Mouse (Mus musculus): Measurements from ENCODE around the gene Egfem1. TPM values are rescaled to one million over a fixed set of nuclear protein-coding genes. Genes with fewer than 3 reads are reported as not detected.

Gene Egfem1
- polyA plus RNA-seq, 1 experiment from 2014 or later, result 6.7 TPM

DNA sequence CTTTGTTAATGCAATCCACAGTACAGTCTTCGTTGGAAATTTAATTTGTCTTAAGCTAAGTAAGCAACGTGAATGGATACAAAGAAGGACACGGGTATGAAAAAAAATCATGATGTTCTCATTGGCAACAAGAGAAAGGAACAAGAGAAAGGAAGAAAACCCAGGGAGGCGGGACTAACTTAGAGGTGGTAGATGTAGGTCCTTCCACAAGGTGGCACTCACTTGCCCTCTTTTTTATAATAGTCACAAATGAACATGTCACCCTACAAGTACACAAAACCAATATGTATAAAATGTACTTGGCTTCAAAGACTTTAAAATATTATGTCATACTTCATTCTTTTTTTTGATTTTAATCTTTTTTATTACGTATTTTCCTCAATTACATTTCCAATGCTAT, 288.7 kb downstream of the Egfem1 start:
- H3K36me3 ChIP-seq (replicated peaks; ENCODE audit: control insufficient read depth, insufficient read depth), result no peaks in the 10 kb centered on the region
- DNase-seq (ENCODE audit: low spot score) (no peak), ATAC-seq (ENCODE audit: low FRiP score) (no peak)
- H3K4me3 ChIP-seq (replicated peaks; ENCODE audit: low read length), result no peak overlapping the region
- H3K27ac ChIP-seq, result no peak overlapping the region
- WGBS, result 71% methylated on average over 5 of the region's 5 CpGs
- H3K4me1 ChIP-seq (replicated peaks; ENCODE audit: control insufficient read depth, insufficient read depth, low read length), result no peaks in the 10 kb centered on the region
- H3K27me3 ChIP-seq (ENCODE audit: control insufficient read depth, insufficient read depth, low read length), result no peaks in the 10 kb centered on the region
- no peak overlapping the region for H3K4me2 ChIP-seq (replicated peaks)
- H3K9ac ChIP-seq, result no peak overlapping the region
- no peaks in the 10 kb centered on the region for H3K9me3 ChIP-seq (ENCODE audit: control insufficient read depth, low read length)

DNA sequence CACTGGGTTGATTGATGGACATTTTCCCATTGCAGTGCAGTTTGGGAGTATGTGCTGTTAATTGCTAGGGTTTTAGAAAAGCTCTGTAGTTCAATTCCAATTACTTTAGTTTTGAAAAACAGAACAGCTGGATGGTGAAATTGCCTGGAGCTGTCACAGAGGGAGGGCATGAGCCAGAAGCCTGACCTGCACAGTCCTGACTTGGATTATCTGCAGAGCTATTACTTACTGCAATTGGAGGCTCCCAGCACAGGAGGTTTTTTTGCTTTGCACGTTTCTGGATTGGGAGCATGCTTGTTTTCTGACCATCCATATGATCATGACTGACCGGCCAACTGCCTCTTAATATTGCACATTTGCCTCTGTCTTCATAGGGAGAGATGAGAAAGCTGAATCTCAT, 299.4 kb downstream of the Egfem1 start:
- no peak overlapping the region for H3K4me3 ChIP-seq (replicated peaks; ENCODE audit: low read length)
- 0 out of 2 replicates have a peak, but pooled peaks cover 8% of the 10 kb centered on the region for H3K4me1 ChIP-seq (replicated peaks; ENCODE audit: control insufficient read depth, insufficient read depth, low read length)
- H3K9ac ChIP-seq, result no peak overlapping the region
- no peaks in the 10 kb centered on the region for H3K36me3 ChIP-seq (replicated peaks; ENCODE audit: control insufficient read depth, insufficient read depth)
- WGBS, result 66% methylated on average over 2 of the region's 2 CpGs
- H3K9me3 ChIP-seq (ENCODE audit: control insufficient read depth, low read length), result no peaks in the 10 kb centered on the region
- ATAC-seq (ENCODE audit: low FRiP score) (peak; percentile 65; the same call in 1 of the 2 replicates), DNase-seq (ENCODE audit: low spot score) (no peak)
- H3K4me2 ChIP-seq (replicated peaks), result no peak overlapping the region
- H3K27me3 ChIP-seq (ENCODE audit: control insufficient read depth, insufficient read depth, low read length), result no peaks in the 10 kb centered on the region
- H3K27ac ChIP-seq, result no peak overlapping the region

DNA sequence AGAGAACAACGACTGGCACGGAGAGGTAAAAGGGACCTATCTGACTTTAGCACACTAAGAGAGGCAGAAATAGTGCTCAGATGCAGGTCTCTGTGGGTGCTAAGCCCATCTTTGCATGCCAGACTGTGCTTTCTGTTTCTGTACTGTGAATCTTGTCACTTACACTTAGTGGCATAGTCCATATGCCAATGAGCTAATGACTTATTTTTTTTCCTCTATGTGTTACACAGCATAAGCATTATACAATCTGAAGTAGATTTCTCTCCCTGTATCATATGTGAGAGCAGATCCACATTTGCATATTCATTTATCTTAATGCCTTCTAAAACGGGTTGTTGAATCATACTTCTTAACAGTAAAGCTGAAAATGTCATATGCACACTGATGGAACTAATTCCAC, 317.2 kb downstream of the Egfem1 start:
- no peak for DNase-seq (ENCODE audit: low spot score)
- Histone ChIP-seq H3K36me3 (replicated peaks; ENCODE audit: control insufficient read depth, insufficient read depth) (no peaks in the 10 kb centered on the region), H3K4me3 (replicated peaks; ENCODE audit: low read length) (no peak overlapping the region), H3K27ac (no peak overlapping the region), H3K9ac (no peak overlapping the region), H3K27me3 (ENCODE audit: control insufficient read depth, insufficient read depth, low read length) (no peaks in the 10 kb centered on the region), H3K9me3 (ENCODE audit: control insufficient read depth, low read length) (no peaks in the 10 kb centered on the region), H3K4me1 (replicated peaks; ENCODE audit: control insufficient read depth, insufficient read depth, low read length) (no peaks in the 10 kb centered on the region), H3K4me2 (replicated peaks) (no peak overlapping the region)
- no peak for ATAC-seq (ENCODE audit: low FRiP score)
- 82% methylated on average over 3 of the region's 3 CpGs for WGBS

DNA sequence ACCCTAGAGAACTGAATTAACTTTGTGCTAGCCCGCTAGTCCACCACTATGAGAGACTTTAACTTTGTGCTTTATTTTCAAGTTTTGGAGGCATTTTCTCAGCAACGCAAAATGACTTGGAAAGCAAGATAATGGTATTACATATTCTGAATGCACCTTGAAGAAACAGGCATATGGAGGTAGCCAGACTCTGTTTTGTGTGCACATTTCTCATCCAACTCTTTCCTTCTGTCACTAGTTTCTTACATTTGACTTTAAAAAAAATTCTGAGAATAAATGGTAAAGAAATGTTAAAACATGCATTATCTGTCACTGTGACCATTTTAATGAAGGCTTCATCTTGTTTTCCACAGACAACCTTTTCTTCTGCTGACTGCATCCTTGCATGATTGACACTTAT, 339.8 kb downstream of the Egfem1 start:
- no peak for ATAC-seq (ENCODE audit: low FRiP score)
- no peak overlapping the region for H3K9ac ChIP-seq
- H3K27me3 ChIP-seq (ENCODE audit: control insufficient read depth, insufficient read depth, low read length), result no peaks in the 10 kb centered on the region
- no peak overlapping the region for H3K4me2 ChIP-seq (replicated peaks)
- no peak overlapping the region for H3K4me3 ChIP-seq (replicated peaks; ENCODE audit: low read length)
- H3K4me1 ChIP-seq (replicated peaks; ENCODE audit: control insufficient read depth, insufficient read depth, low read length), result no peaks in the 10 kb centered on the region
- DNase-seq (ENCODE audit: low spot score), result no peak
- WGBS, result 94% methylated on average over 2 of the region's 2 CpGs
- no peaks in the 10 kb centered on the region for H3K9me3 ChIP-seq (ENCODE audit: control insufficient read depth, low read length)
- no peak overlapping the region for H3K27ac ChIP-seq
- H3K36me3 ChIP-seq (replicated peaks; ENCODE audit: control insufficient read depth, insufficient read depth), result no peaks in the 10 kb centered on the region

DNA sequence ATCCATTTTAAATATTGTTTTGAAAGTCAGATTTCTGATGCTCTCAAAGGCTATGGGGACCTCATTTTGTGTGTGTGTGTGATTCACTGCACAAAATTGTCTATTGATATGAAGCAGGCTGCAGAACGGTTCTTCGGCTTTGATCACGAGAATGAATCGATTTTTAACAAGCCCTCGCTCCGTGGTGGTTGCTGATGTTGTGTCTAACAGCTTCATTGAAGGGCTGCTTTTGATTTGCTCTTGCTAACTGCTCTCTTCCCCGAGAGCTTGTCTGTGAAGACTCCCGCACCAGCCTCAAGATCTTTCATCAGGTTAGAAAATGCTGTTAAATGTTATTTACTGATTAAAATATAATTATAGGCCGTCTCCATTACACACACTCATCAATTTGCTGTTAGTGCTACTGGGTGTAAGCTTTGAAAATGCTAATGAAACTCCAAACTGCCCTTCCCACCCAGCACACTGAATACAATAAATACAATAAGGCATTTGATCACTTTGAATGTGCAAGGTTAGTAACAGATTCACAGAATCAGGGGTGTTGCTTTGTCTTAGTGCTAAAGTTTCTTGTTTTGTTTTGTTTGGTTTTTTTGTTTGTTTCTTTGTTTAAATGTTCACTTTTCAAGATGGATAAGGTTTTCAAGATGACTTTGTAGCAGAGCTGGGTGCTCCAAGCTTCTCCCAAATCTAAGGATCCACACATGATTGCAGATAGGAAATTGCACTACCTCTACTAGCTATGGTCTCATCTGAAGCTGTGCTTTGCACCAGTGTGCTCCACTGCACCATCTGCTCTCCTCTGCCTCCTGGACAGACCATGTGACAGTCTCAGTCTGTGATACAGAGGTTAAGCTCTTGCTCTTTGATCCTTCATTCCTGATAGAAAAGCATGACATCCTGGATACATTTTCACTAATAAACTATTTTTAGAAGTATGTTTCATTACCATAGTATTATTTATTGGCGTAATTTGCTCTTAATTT, 350.6 kb downstream of the Egfem1 start:
- H3K27me3 ChIP-seq (ENCODE audit: control insufficient read depth, insufficient read depth, low read length), result no peaks in the 10 kb centered on the region
- DNase-seq (ENCODE audit: low spot score) (no peak), ATAC-seq (ENCODE audit: low FRiP score) (peak; percentile 76)
- H3K4me2 ChIP-seq (replicated peaks), result peak overlapping the region; percentile 5; the same call in 1 of the 2 replicates
- H3K9me3 ChIP-seq (ENCODE audit: control insufficient read depth, low read length), result no peaks in the 10 kb centered on the region
- WGBS, result 36% methylated on average over 10 of the region's 10 CpGs
- H3K4me3 ChIP-seq (replicated peaks; ENCODE audit: low read length), result no peak overlapping the region
- no peak overlapping the region for H3K9ac ChIP-seq
- 0 out of 2 replicates have a peak overlapping the region, but pooled peaks have one; percentile 1 for H3K27ac ChIP-seq
- peaks cover 16% of the 10 kb centered on the region for H3K4me1 ChIP-seq (replicated peaks; ENCODE audit: control insufficient read depth, insufficient read depth, low read length)
- no peaks in the 10 kb centered on the region for H3K36me3 ChIP-seq (replicated peaks; ENCODE audit: control insufficient read depth, insufficient read depth)

DNA sequence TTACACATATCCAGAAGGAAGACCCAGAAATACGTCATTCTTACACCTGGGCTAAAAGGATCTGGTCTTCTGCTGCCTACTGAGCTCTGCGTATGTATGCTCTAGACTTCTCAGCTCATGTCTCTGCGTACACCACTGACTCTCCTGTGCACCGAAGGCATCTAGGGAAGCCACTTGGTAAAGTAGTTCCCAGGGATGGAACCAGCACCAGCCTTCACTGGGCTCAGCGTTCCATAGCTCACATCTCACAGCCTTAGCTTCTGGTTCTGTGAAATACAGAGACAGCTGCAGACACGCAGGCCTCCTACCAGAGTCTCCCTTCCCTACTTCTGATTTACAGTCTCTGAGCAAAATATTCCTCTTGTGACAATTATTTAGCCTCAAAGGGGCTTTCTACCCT, 361.2 kb downstream of the Egfem1 start:
- ATAC-seq (ENCODE audit: low FRiP score), result no peak
- 91% methylated on average over 6 of the region's 6 CpGs for WGBS

DNA sequence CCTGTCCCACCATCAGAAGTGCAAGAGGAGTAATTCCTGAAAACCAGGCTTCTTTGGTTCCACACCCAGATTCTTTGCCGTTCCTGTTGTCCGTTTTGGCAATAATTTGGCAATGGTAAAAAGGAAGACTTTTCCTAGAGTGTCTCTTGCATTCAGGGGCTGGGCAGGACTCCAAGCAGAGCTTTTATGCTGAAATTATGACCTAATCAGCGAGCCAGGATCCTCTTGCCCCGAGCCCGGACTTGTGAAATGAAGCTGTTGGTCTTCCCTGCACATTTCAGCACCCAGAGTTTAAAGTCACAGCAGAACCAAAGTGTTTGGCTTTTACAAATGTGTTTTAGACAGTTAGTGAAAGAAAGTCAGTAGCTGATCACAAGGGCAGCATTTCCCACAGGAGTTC, 362.8 kb downstream of the Egfem1 start:
- no peaks in the 10 kb centered on the region for H3K36me3 ChIP-seq (replicated peaks; ENCODE audit: control insufficient read depth, insufficient read depth)
- H3K9ac ChIP-seq, result no peak overlapping the region
- no peak overlapping the region for H3K27ac ChIP-seq
- 65% methylated on average over 5 of the region's 5 CpGs for WGBS
- no peaks in the 10 kb centered on the region for H3K27me3 ChIP-seq (ENCODE audit: control insufficient read depth, insufficient read depth, low read length)
- 0 out of 2 replicates have a peak, but pooled peaks cover 6% of the 10 kb centered on the region for H3K4me1 ChIP-seq (replicated peaks; ENCODE audit: control insufficient read depth, insufficient read depth, low read length)
- H3K4me3 ChIP-seq (replicated peaks; ENCODE audit: low read length), result no peak overlapping the region
- no peaks in the 10 kb centered on the region for H3K9me3 ChIP-seq (ENCODE audit: control insufficient read depth, low read length)
- no peak for ATAC-seq (ENCODE audit: low FRiP score)
- no peak for DNase-seq (ENCODE audit: low spot score)
- H3K4me2 ChIP-seq (replicated peaks), result no peak overlapping the region

More for the DNA sequence above, 361.2 kb downstream of the Egfem1 start:
- no peaks in the 10 kb centered on the region for H3K4me1 ChIP-seq (replicated peaks; ENCODE audit: control insufficient read depth, insufficient read depth, low read length)
- H3K27me3 ChIP-seq (ENCODE audit: control insufficient read depth, insufficient read depth, low read length), result no peaks in the 10 kb centered on the region
- no peaks in the 10 kb centered on the region for H3K9me3 ChIP-seq (ENCODE audit: control insufficient read depth, low read length)
- H3K36me3 ChIP-seq (replicated peaks; ENCODE audit: control insufficient read depth, insufficient read depth), result no peaks in the 10 kb centered on the region
- no peak overlapping the region for H3K9ac ChIP-seq
- no peak for DNase-seq (ENCODE audit: low spot score)
- H3K27ac ChIP-seq, result no peak overlapping the region
- H3K4me2 ChIP-seq (replicated peaks), result no peak overlapping the region
- H3K4me3 ChIP-seq (replicated peaks; ENCODE audit: low read length), result no peak overlapping the region

DNA sequence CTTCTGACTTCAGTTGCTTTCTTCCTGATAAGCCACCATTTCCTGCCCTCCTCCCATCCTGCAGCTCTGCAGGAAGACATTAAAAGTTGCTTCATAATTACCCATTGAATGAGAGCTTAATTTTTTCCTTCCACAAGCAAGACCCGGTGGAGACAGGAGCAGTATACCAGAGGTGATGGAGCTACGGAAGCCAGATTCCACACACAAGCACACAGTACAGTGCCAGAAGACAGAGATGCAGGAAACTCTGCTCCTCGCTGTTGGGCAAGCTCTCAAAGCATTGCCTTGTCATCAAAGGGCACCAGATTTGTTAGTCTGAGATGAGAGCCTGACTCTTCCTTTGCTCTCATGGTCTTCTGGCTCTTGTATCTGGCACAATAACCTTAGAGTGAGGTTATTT, 364.3 kb downstream of the Egfem1 start:
- 74% methylated on average over 3 of the region's 3 CpGs for WGBS
- no peak overlapping the region for H3K9ac ChIP-seq
- no peak for ATAC-seq (ENCODE audit: low FRiP score)

DNA sequence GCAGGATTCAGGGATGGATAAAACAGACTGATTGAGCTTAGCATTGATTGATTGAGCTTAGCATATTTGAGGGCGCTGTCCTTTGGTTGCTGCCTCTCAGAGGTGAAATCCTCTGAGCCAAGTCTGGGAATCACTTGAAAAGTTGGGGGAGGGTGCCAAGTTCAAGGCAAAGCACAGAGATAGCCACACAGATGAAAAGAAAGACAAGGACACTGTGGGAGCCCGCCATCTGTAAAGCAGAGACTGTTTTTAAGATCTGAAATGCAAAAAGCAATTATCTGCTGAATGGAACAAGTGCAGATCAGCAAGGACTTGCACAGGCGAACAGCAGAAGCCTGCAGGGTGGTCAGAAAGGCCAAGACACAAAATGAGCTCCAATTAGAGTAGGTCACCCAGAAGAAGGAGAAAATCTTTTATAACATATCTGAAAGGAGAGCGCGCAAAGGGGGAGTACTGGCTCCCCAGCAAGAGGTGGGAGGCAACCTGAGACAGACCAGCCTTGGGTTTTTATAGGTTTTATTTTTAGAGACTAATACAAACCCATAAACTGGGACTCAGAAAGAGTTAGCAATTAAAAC, 367.1 kb downstream of the Egfem1 start:
- Histone ChIP-seq H3K4me3 (replicated peaks; ENCODE audit: low read length) (no peak overlapping the region), H3K9ac (no peak overlapping the region), H3K27me3 (ENCODE audit: control insufficient read depth, insufficient read depth, low read length) (no peaks in the 10 kb centered on the region), H3K4me1 (replicated peaks; ENCODE audit: control insufficient read depth, insufficient read depth, low read length) (0 out of 2 replicates have a peak, but pooled peaks cover 6% of the 10 kb centered on the region), H3K27ac (no peak overlapping the region), H3K36me3 (replicated peaks; ENCODE audit: control insufficient read depth, insufficient read depth) (no peaks in the 10 kb centered on the region), H3K4me2 (replicated peaks) (no peak overlapping the region), H3K9me3 (ENCODE audit: control insufficient read depth, low read length) (no peaks in the 10 kb centered on the region)
- DNase-seq (ENCODE audit: low spot score) (no peak), ATAC-seq (ENCODE audit: low FRiP score) (no peak)
- WGBS, result 51% methylated on average over 5 of the region's 5 CpGs

More for the DNA sequence above, 364.3 kb downstream of the Egfem1 start:
- Histone ChIP-seq H3K4me2 (replicated peaks) (no peak overlapping the region), H3K27me3 (ENCODE audit: control insufficient read depth, insufficient read depth, low read length) (no peaks in the 10 kb centered on the region), H3K9me3 (ENCODE audit: control insufficient read depth, low read length) (no peaks in the 10 kb centered on the region), H3K4me3 (replicated peaks; ENCODE audit: low read length) (no peak overlapping the region), H3K27ac (no peak overlapping the region), H3K4me1 (replicated peaks; ENCODE audit: control insufficient read depth, insufficient read depth, low read length) (0 out of 2 replicates have a peak, but pooled peaks cover 6% of the 10 kb centered on the region), H3K36me3 (replicated peaks; ENCODE audit: control insufficient read depth, insufficient read depth) (no peaks in the 10 kb centered on the region)
- DNase-seq (ENCODE audit: low spot score), result no peak

All from hindbrain, embryonic 14.5 days (tissue).